Mouse (Mus musculus) heart, postnatal 0 days (tissue): ENCODE results near the gene Plekha1. TPM values are rescaled to one million over a fixed set of nuclear protein-coding genes. Genes with fewer than 3 reads are reported as not detected.

Source experiments
- ATAC-seq: fragments of 200-750 bp; cut with Nextera tagmentation; 2 replicates; pipeline ENCODE4 v1.8.0; 2017; ENCODE audit warnings: low read depth, moderate number of reproducible peaks, moderate library complexity; ENCODE audit not compliant: insufficient read depth
- DNase-seq: peaks from one replicate; pipeline ENCODE4 v3.0.0-alpha.2; 2016; ENCODE audit warnings: low spot score
- H3K27ac ChIP-seq: fragments of 300-500 bp; sonication (generic); 2 replicates; pipeline ENCODE4 v1.5.1; 2014; ENCODE audit warnings: low read depth, mild to moderate bottlenecking
- H3K27me3 ChIP-seq: fragments of 300-500 bp; sonication (generic); 2 replicates; pipeline ENCODE4 v1.6.1; 2014; ENCODE audit warnings: low read length, mixed read lengths; ENCODE audit not compliant: control insufficient read depth, insufficient read depth
- H3K36me3 ChIP-seq: fragments of 300-500 bp; sonication (generic); replicated peaks from 2 replicates; pipeline ENCODE4 v1.6.1; 2014; ENCODE audit warnings: low read length, mixed read lengths; ENCODE audit not compliant: control insufficient read depth, insufficient read depth
- H3K4me1 ChIP-seq: fragments of 300-500 bp; sonication (generic); 2 replicates; pipeline ENCODE4 v1.6.1; 2014; ENCODE audit warnings: antibody characterized with exemption; ENCODE audit not compliant: control insufficient read depth, insufficient read depth
- H3K4me2 ChIP-seq: fragments of 300-500 bp; sonication (generic); 2 replicates; pipeline ENCODE4 v1.6.1; 2014; ENCODE audit warnings: low read depth, mild to moderate bottlenecking, low read length, moderate library complexity
- H3K4me3 ChIP-seq: fragments of 300-500 bp; sonication (generic); 2 replicates; pipeline ENCODE4 v1.5.1; 2014; ENCODE audit warnings: low read depth, low read length
- H3K9ac ChIP-seq: fragments of 300-500 bp; sonication (generic); replicated peaks from 2 replicates; pipeline ENCODE4 v1.6.1; 2014; ENCODE audit warnings: low read depth, low read length, mixed read lengths
- H3K9me3 ChIP-seq: fragments of 300-500 bp; sonication (generic); replicated peaks from 2 replicates; pipeline ENCODE4 v1.6.1; 2016; ENCODE audit warnings: low read length; ENCODE audit not compliant: control insufficient read depth
- CTCF ChIP-seq: IDR thresholded peaks from 2 replicates; pipeline ENCODE4 v1.5.1; 2016; ENCODE audit warnings: antibody characterized with exemption, control low read depth, low read depth
- EP300 ChIP-seq: IDR thresholded peaks from 2 replicates; pipeline ENCODE4 v1.6.1; 2016; ENCODE audit warnings: antibody characterized with exemption, low read depth
- WGBS: fragments of 180-500 bp; shearing (Covaris S2); extraction: QIAGEN DNeasy Blood & Tissue Kit; methylation state at CpG from one replicate; pipeline ENCODE4 v1.1.7; 2014; 5-methylcytosine and 5-hydroxymethylcytosine counted together
- polyA plus RNA-seq: library from polyadenylated mRNA; unstranded; fragments of >200 nt; fragmentation: Nextera tagmentation; extraction: Ambion mirVana; gene quantifications from 2 replicates; pipeline ENCODE4 v1.2.1, GENCODE M21; 2015
- total RNA-seq: library from RNA; depleted of rRNA; stranded (reverse); fragments of >200 nt; gene quantifications from 2 replicates; pipeline ENCODE4 v1.2.3, GENCODE M21; 2014; ENCODE audit warnings: low replicate concordance

Plekha1 gene
- total and polyA plus RNA-seq, 2 experiments from 2014 or later, result 43.6 to 60.5 TPM

DNA sequence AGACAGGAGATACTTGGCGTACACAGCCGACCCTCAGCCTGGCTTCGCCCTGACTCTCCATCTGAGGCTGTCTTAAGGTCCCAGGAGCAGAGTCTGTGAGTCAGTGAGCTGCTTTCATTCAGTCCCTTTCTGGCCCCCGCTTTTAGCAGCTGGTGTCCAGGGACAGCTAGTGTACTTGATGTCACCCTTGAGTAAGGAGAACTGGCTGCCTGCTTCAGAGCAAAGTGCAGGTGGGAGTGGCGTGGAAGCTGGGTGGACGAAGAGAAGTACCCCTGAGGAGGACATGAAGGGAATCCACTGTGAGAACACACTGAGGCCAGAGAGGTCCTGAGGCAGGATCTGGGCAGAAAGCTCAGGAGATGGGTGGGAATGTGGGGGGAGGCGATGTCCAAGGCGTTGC lies 73.3 kb downstream of the Plekha1 start:
- H3K27me3 ChIP-seq, result peaks cover 4% of the 10 kb centered on the region; the same call in 1 of the 2 replicates
- no peak overlapping the region for H3K4me2 ChIP-seq

DNA sequence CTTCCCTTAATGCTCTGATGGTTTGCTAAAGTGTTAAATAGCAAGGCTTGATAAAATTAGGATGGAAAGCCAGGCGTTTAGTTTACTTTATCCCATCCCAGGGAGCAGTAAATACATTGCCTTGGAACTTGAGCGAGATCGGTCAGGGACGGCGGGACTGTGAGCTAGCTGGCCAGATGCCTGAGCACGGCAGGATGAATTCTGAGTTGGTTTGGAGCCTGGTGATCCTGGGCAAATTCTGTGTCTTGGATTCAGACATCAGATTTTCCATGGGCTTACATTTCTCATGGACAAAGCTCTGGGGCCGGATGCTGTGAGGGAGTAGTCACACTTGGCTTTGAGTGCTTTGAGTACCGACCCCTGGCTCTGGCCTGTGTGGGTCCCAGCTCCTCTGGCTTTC lies 75.2 kb downstream of the Plekha1 start:
- no peak overlapping the region for H3K9ac ChIP-seq
- H3K4me3 ChIP-seq, result no peak overlapping the region
- no peaks in the 10 kb centered on the region for H3K9me3 ChIP-seq
- DNase-seq (no peak), ATAC-seq (no peak)
- H3K4me2 ChIP-seq, result no peak overlapping the region
- WGBS, result 76% methylated on average over 8 of the region's 8 CpGs
- 0 out of 2 replicates have a peak, but pooled peaks cover 4% of the 10 kb centered on the region for H3K27me3 ChIP-seq
- no peaks in the 10 kb centered on the region for H3K36me3 ChIP-seq
- peaks cover 22% of the 10 kb centered on the region for H3K4me1 ChIP-seq
- TF ChIP-seq CTCF (no peak), EP300 (no peak)
- no peak overlapping the region for H3K27ac ChIP-seq

More for the DNA sequence above, 73.3 kb downstream of the Plekha1 start:
- no peak overlapping the region for H3K4me3 ChIP-seq
- H3K4me1 ChIP-seq, result peaks cover 27% of the 10 kb centered on the region
- no peak overlapping the region for H3K9ac ChIP-seq
- DNase-seq (no peak), ATAC-seq (no peak)
- H3K27ac ChIP-seq, result no peak overlapping the region
- TF ChIP-seq EP300, result no peak
- no peak for TF ChIP-seq CTCF
- H3K9me3 ChIP-seq, result no peaks in the 10 kb centered on the region
- 88% methylated on average over 8 of the region's 8 CpGs for WGBS
- no peaks in the 10 kb centered on the region for H3K36me3 ChIP-seq

- Histone ChIP-seq H3K4me2 (no peak overlapping the region), H3K9me3 (no peaks in the 10 kb centered on the region), H3K9ac (no peak overlapping the region), H3K4me1 (peaks cover 28% of the 10 kb centered on the region), H3K27me3 (no peaks in the 10 kb centered on the region), H3K4me3 (no peak overlapping the region), H3K27ac (no peak overlapping the region), H3K36me3 (no peaks in the 10 kb centered on the region)
- 84% methylated on average over 9 of the region's 9 CpGs for WGBS
- TF ChIP-seq EP300 (no peak), CTCF (no peak)
- no peak for DNase-seq
- ATAC-seq, result no peak
Observed at GRCm38 (mm10) chr7:130943280-130943895, 77.8 kb downstream of the Plekha1 start.

DNA sequence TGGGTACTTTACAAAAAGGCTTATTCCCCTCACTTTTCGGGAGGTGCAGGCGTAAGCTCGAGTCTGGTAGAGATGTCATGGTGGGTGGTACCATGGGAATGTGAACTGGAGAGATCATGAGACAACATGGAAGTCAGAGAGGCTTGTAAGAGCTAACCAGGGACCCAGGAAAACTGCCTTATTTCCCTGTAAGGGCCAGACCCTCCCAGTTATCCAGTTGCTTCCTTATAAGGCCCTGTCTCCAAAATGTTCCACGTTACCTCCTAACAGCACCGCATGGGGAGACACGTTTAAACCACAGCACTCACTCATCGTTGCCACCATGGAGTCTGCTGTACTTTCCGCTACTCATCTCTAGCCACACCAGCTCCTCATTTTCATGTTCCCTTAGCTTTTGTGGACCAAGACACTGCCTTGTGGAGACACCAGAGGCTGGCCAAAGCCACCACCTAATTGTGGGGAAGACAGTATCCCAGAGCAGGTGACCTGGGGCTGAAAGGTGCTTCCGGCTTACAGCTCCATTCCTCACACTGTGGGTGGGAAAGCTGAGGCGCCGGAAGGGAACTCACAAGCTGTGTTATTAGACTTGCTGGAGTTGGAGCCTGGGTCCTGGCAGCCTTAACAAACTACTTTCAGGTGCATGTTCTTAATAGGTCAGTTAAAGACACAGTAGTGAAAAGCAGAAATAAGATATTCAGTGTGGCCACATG lies 79.4 kb downstream of the Plekha1 start:
- WGBS, result 89% methylated on average over 11 of the region's 11 CpGs
- H3K36me3 ChIP-seq, result no peaks in the 10 kb centered on the region

DNA sequence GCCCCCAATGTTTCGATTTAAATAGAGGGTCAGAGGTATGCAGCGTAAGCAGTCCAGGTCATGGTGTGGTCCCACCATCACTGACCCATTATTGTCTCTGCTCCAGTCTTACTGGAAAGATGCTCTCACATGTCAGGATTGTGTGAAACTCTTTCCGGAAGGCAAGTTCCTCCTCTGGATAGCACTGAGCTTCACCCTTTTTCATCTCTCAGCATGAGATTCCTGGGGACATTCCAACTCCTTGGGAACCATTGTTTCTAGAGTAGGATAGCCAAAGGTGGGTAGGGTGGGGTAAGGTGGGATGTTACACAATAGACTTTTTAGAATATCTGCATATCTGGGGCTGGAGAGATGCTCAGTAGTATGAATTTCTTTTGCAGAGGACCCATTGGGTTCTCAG lies 80.2 kb downstream of the Plekha1 start:
- Histone ChIP-seq H3K9ac (no peak overlapping the region), H3K4me1 (peaks cover 30% of the 10 kb centered on the region), H3K4me3 (no peak overlapping the region), H3K36me3 (no peaks in the 10 kb centered on the region), H3K4me2 (no peak overlapping the region), H3K27me3 (no peaks in the 10 kb centered on the region), H3K9me3 (no peaks in the 10 kb centered on the region), H3K27ac (no peak overlapping the region)
- DNase-seq (no peak), ATAC-seq (no peak)
- TF ChIP-seq CTCF (no peak), EP300 (no peak)
- 89% methylated on average over 3 of the region's 3 CpGs for WGBS

More for the DNA sequence above, 79.4 kb downstream of the Plekha1 start:
- Histone ChIP-seq H3K4me2 (no peak overlapping the region), H3K27ac (no peak overlapping the region), H3K9ac (no peak overlapping the region), H3K4me1 (peaks cover 30% of the 10 kb centered on the region), H3K4me3 (no peak overlapping the region), H3K27me3 (no peaks in the 10 kb centered on the region), H3K9me3 (no peaks in the 10 kb centered on the region)
- TF ChIP-seq CTCF (no peak), EP300 (no peak)
- ATAC-seq, result no peak
- no peak for DNase-seq
